Mouse (Mus musculus) ES-Bruce4 (cell line): Measurements from ENCODE around the gene Gm44973.

Source experiments
- CTCF ChIP-seq: IDR thresholded peaks from one replicate; pipeline ENCODE4 v1.8.1; 2011; ENCODE audit warnings: low read depth, low read length
- POLR2A ChIP-seq: IDR thresholded peaks from one replicate; pipeline ENCODE4 v1.8.1; 2011; ENCODE audit warnings: low read length; ENCODE audit not compliant: insufficient read depth

DNA sequence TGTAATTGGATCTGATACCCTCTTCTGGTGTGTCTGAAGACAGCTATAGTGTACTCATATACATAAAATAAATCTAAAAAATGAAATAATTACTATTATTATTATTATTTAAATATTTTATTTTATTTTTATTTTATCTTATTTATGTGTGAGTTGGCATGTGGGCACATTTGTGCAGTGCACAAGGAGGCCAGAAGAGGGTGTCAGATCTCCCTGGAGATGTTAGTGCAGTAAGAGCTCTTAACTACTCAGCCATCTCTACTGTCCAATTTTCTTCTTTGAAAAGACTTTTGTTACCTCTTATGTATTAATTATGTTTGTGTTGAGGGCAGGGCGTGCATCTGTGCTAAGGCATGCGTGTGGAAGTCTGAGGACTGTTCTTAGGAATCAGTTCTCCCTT lies 15.4 kb upstream of the Gm44973 start:
- TF ChIP-seq CTCF: no peak
- TF ChIP-seq POLR2A: no peak
